Mouse (Mus musculus) cerebellum, adult 11 months (tissue): Measurements from ENCODE around the gene Gsx1.

Experiments
- DNase-seq: peaks from one replicate; pipeline ENCODE4 v3.0.0; 2022

Gsx1 gene

GRCm38 (mm10) chr5:147208471-147208870 is 20.0 kb downstream of the Gsx1 start:
- no peak for DNase-seq

GRCm38 (mm10) chr5:147227354-147228112 is 39.0 kb downstream of the Gsx1 start:
- DNase-seq: peak; percentile 81

GRCm38 (mm10) chr5:147235406-147236309 is 47.2 kb downstream of the Gsx1 start:
- no peak for DNase-seq
